ENCODE assay signal across 8 mouse cellular contexts in genomic region chr7:45083300-45083890, GRCm38 (mm10). TPM values are rescaled to one million over a fixed set of nuclear protein-coding genes. Genes with fewer than 3 reads are reported as not detected.
DNase-seq lines count a peak whose midpoint lies in the region; ATAC-seq and TF ChIP-seq lines count a peak whose summit lies in the region.

No protein-coding gene starts in this region.

- no peak for TF ChIP-seq CTCF in hindbrain, postnatal 0 days (IDR thresholded peaks at IDR 0.05; ENCODE audit: low read depth)
- no peak for TF ChIP-seq CTCF in thymus, adult 2 months (IDR thresholded peaks at IDR 0.05; ENCODE audit: borderline replicate concordance, control insufficient read depth, extremely low read depth, insufficient read depth, low read length, poor library complexity)

- no peak overlapping the region for H3K4me2 ChIP-seq in hindbrain, postnatal 0 days (ENCODE audit: low read depth, low read length)
- H3K4me2 ChIP-seq in hindbrain, embryonic 16.5 days (ENCODE audit: low read length): no peak overlapping the region
- H3K4me2 ChIP-seq in limb, embryonic 15.5 days: no peak overlapping the region
- no peak overlapping the region for H3K4me2 ChIP-seq in forebrain, embryonic 15.5 days (replicated peaks)

- H3K27me3 ChIP-seq in hindbrain, postnatal 0 days (ENCODE audit: insufficient read depth, low read length): no peaks in the 10 kb centered on the region
- no peaks in the 10 kb centered on the region for H3K27me3 ChIP-seq in hindbrain, embryonic 16.5 days (replicated peaks; ENCODE audit: control insufficient read depth, insufficient read depth, low read length)
- H3K27me3 ChIP-seq in thymus, adult 2 months (ENCODE audit: control insufficient read depth, insufficient read depth, low read length): no peaks in the 10 kb centered on the region
- no peaks in the 10 kb centered on the region for H3K27me3 ChIP-seq in limb, embryonic 15.5 days
- no peaks in the 10 kb centered on the region for H3K27me3 ChIP-seq in forebrain, embryonic 15.5 days

- peak overlapping the region; percentile 62; the same call in 1 of the 2 replicates for H3K27ac ChIP-seq in hindbrain, postnatal 0 days
- H3K27ac ChIP-seq in hindbrain, embryonic 16.5 days (ENCODE audit: low read depth, low read length): no peak overlapping the region
- peak overlapping the region; percentile 52 for H3K27ac ChIP-seq in thymus, adult 2 months (ENCODE audit: control insufficient read depth, insufficient read depth, low read length)
- H3K27ac ChIP-seq in limb, embryonic 15.5 days: peak overlapping the region; percentile 73
- no peak overlapping the region for H3K27ac ChIP-seq in forebrain, embryonic 15.5 days (replicated peaks)

- TF ChIP-seq POLR2A in thymus, adult 2 months (IDR thresholded peaks at IDR 0.05; ENCODE audit: control insufficient read depth, extremely low read depth, insufficient read depth, low read length, poor library complexity): no peak

- WGBS in hindbrain, postnatal 0 days: 83% methylated on average over 22 of the region's 22 CpGs
- 87% methylated on average over 21 of the region's 22 CpGs for WGBS in hindbrain, embryonic 16.5 days
- WGBS in thymus, adult 2 months: 37% methylated on average over 22 of the region's 22 CpGs
- 76% methylated on average over 22 of the region's 22 CpGs for WGBS in limb, embryonic 15.5 days
- WGBS in forebrain, embryonic 15.5 days: 82% methylated on average over 22 of the region's 22 CpGs

- H3K4me3 ChIP-seq in hindbrain, postnatal 0 days (ENCODE audit: low read length): no peak overlapping the region
- no peak overlapping the region for H3K4me3 ChIP-seq in hindbrain, embryonic 16.5 days (ENCODE audit: low read length)
- peak overlapping the region; percentile 18 for H3K4me3 ChIP-seq in thymus, adult 2 months (ENCODE audit: control insufficient read depth, insufficient read depth, low read length)
- H3K4me3 ChIP-seq in limb, embryonic 15.5 days: no peak overlapping the region
- H3K4me3 ChIP-seq in forebrain, embryonic 15.5 days: no peak overlapping the region

- no peaks in the 10 kb centered on the region for H3K4me1 ChIP-seq in hindbrain, postnatal 0 days (ENCODE audit: insufficient read depth, low read length)
- peaks cover 2% of the 10 kb centered on the region; the same call in 1 of the 2 replicates for H3K4me1 ChIP-seq in hindbrain, embryonic 16.5 days (ENCODE audit: control insufficient read depth, insufficient read depth, low read depth, low read length)
- peaks cover 27% of the 10 kb centered on the region for H3K4me1 ChIP-seq in thymus, adult 2 months (replicated peaks; ENCODE audit: control insufficient read depth, insufficient read depth, low read length)
- H3K4me1 ChIP-seq in limb, embryonic 15.5 days: peaks cover 24% of the 10 kb centered on the region
- H3K4me1 ChIP-seq in forebrain, embryonic 15.5 days: peaks cover 2% of the 10 kb centered on the region; the same call in 1 of the 2 replicates

- H3K36me3 ChIP-seq in hindbrain, postnatal 0 days (ENCODE audit: insufficient read depth, low read length): no peaks in the 10 kb centered on the region
- no peaks in the 10 kb centered on the region for H3K36me3 ChIP-seq in hindbrain, embryonic 16.5 days (ENCODE audit: control insufficient read depth, insufficient read depth, low read length)
- no peaks in the 10 kb centered on the region for H3K36me3 ChIP-seq in thymus, adult 2 months (ENCODE audit: control insufficient read depth, insufficient read depth, low read length)
- peaks cover 63% of the 10 kb centered on the region for H3K36me3 ChIP-seq in limb, embryonic 15.5 days
- peaks cover 8% of the 10 kb centered on the region; the same call in 1 of the 2 replicates for H3K36me3 ChIP-seq in forebrain, embryonic 15.5 days

- H3K9ac ChIP-seq in hindbrain, postnatal 0 days (replicated peaks; ENCODE audit: low read length): no peak overlapping the region
- H3K9ac ChIP-seq in hindbrain, embryonic 16.5 days (ENCODE audit: low read depth, low read length): no peak overlapping the region
- H3K9ac ChIP-seq in limb, embryonic 15.5 days: no peak overlapping the region
- H3K9ac ChIP-seq in forebrain, embryonic 15.5 days (replicated peaks): no peak overlapping the region

- ATAC-seq in hindbrain, postnatal 0 days: no peak
- ATAC-seq in hindbrain, embryonic 16.5 days: no peak
- ATAC-seq in limb, embryonic 15.5 days (ENCODE audit: insufficient number of reproducible peaks, low FRiP score, low TSS enrichment, low read depth): no peak
- ATAC-seq in forebrain, embryonic 15.5 days (replicated peaks): no peak

- H3K9me3 ChIP-seq in hindbrain, postnatal 0 days (ENCODE audit: low read length): no peaks in the 10 kb centered on the region
- H3K9me3 ChIP-seq in hindbrain, embryonic 16.5 days (ENCODE audit: control insufficient read depth, low read length): no peaks in the 10 kb centered on the region
- H3K9me3 ChIP-seq in limb, embryonic 15.5 days: no peaks in the 10 kb centered on the region
- no peaks in the 10 kb centered on the region for H3K9me3 ChIP-seq in forebrain, embryonic 15.5 days

- DNase-seq in hindbrain, postnatal 0 days (ENCODE audit: low spot score): no peak
- peak; percentile 29 for DNase-seq in thymus, adult 2 months
- DNase-seq in thymus, adult 18-20 months: no peak
- peak; percentile 64 for DNase-seq in thymus, postnatal 4 days
- DNase-seq in urinary bladder, postnatal 25 days (ENCODE audit: low spot score): no peak

RNA-seq across cellular contexts. Expression of gene Rcn3, which starts 8.6 kb away (rescaled TPM):
- total RNA-seq in hindbrain, postnatal 0 days (2014; rRNA removed): 42.9 and 45.1 TPM in 2 replicates
- 39.3 and 42.0 TPM in 2 replicates for polyA plus RNA-seq in hindbrain, postnatal 0 days (2015; fragmentation: Nextera tagmentation; extraction: Ambion mirVana)
- 63.3 and 77.3 TPM in 2 replicates for polyA plus RNA-seq in hindbrain, embryonic 16.5 days (2015; fragmentation: Nextera tagmentation; extraction: Ambion mirVana)
- 22.2 and 34.9 TPM in 2 replicates for polyA plus RNA-seq in thymus, adult 2 months (2012; rRNA removed)
- 653 and 714 TPM in 2 replicates for polyA plus RNA-seq in limb, embryonic 15.5 days (2015; fragmentation: Nextera tagmentation; extraction: Ambion mirVana)
- 49.6 and 54.4 TPM in 2 replicates for polyA plus RNA-seq in forebrain, embryonic 15.5 days (2015; fragmentation: Nextera tagmentation; extraction: Ambion mirVana)

RNA-seq across cellular contexts. Expression of gene Fcgrt, which starts 20.3 kb away (rescaled TPM):
- 32.9 and 43.6 TPM in 2 replicates for total RNA-seq in hindbrain, postnatal 0 days (2014; rRNA removed)
- 43.8 and 45.9 TPM in 2 replicates for polyA plus RNA-seq in hindbrain, postnatal 0 days (2015; fragmentation: Nextera tagmentation; extraction: Ambion mirVana)
- polyA plus RNA-seq in hindbrain, embryonic 16.5 days (2015; fragmentation: Nextera tagmentation; extraction: Ambion mirVana): 34.1 and 40.2 TPM in 2 replicates
- 30.8 and 38.9 TPM in 2 replicates for polyA plus RNA-seq in thymus, adult 2 months (2012; rRNA removed)
- polyA plus RNA-seq in limb, embryonic 15.5 days (2015; fragmentation: Nextera tagmentation; extraction: Ambion mirVana): 99.7 and 121 TPM in 2 replicates
- 16.6 and 17.8 TPM in 2 replicates for polyA plus RNA-seq in forebrain, embryonic 15.5 days (2015; fragmentation: Nextera tagmentation; extraction: Ambion mirVana)

RNA-seq across cellular contexts. Expression of gene Prrg2, which starts 20.9 kb away (rescaled TPM):
- 10.5 and 12.4 TPM in 2 replicates for total RNA-seq in hindbrain, postnatal 0 days (2014; rRNA removed)
- 15.3 and 17.2 TPM in 2 replicates for polyA plus RNA-seq in hindbrain, postnatal 0 days (2015; fragmentation: Nextera tagmentation; extraction: Ambion mirVana)
- polyA plus RNA-seq in hindbrain, embryonic 16.5 days (2015; fragmentation: Nextera tagmentation; extraction: Ambion mirVana): 15.7 and 16.7 TPM in 2 replicates
- polyA plus RNA-seq in thymus, adult 2 months (2012; rRNA removed): 32.4 and 40.5 TPM in 2 replicates
- polyA plus RNA-seq in limb, embryonic 15.5 days (2015; fragmentation: Nextera tagmentation; extraction: Ambion mirVana): 23.1 and 25.1 TPM in 2 replicates
- 12.6 and 15.3 TPM in 2 replicates for polyA plus RNA-seq in forebrain, embryonic 15.5 days (2015; fragmentation: Nextera tagmentation; extraction: Ambion mirVana)

RNA-seq across cellular contexts. Expression of gene Nosip, which starts 21.2 kb away (rescaled TPM):
- total RNA-seq in hindbrain, postnatal 0 days (2014; rRNA removed): 72.9 and 83.1 TPM in 2 replicates
- polyA plus RNA-seq in hindbrain, postnatal 0 days (2015; fragmentation: Nextera tagmentation; extraction: Ambion mirVana): 64.5 and 67.4 TPM in 2 replicates
- polyA plus RNA-seq in hindbrain, embryonic 16.5 days (2015; fragmentation: Nextera tagmentation; extraction: Ambion mirVana): 68.8 and 69.0 TPM in 2 replicates
- polyA plus RNA-seq in thymus, adult 2 months (2012; rRNA removed): 159 and 165 TPM in 2 replicates
- 63.0 and 70.3 TPM in 2 replicates for polyA plus RNA-seq in limb, embryonic 15.5 days (2015; fragmentation: Nextera tagmentation; extraction: Ambion mirVana)
- polyA plus RNA-seq in forebrain, embryonic 15.5 days (2015; fragmentation: Nextera tagmentation; extraction: Ambion mirVana): 62.4 and 63.9 TPM in 2 replicates

RNA-seq across cellular contexts. Expression of gene Prr12, which starts 30.7 kb away (rescaled TPM):
- 14.0 and 18.1 TPM in 2 replicates for total RNA-seq in hindbrain, postnatal 0 days (2014; rRNA removed)
- polyA plus RNA-seq in hindbrain, postnatal 0 days (2015; fragmentation: Nextera tagmentation; extraction: Ambion mirVana): 7.5 and 9.2 TPM in 2 replicates
- polyA plus RNA-seq in hindbrain, embryonic 16.5 days (2015; fragmentation: Nextera tagmentation; extraction: Ambion mirVana): 12.8 and 13.4 TPM in 2 replicates
- 32.7 and 43.5 TPM in 2 replicates for polyA plus RNA-seq in thymus, adult 2 months (2012; rRNA removed)
- 9.3 and 11.5 TPM in 2 replicates for polyA plus RNA-seq in limb, embryonic 15.5 days (2015; fragmentation: Nextera tagmentation; extraction: Ambion mirVana)
- polyA plus RNA-seq in forebrain, embryonic 15.5 days (2015; fragmentation: Nextera tagmentation; extraction: Ambion mirVana): 16.0 and 16.1 TPM in 2 replicates

Comparison
In these comparisons a context has a peak if more than half of its experiments do, and no peak if none do; other contexts are left out.
1. DNase-seq: peak in thymus, adult 2 months (single experiment) and thymus, postnatal 4 days (single experiment); none in hindbrain, postnatal 0 days (single experiment), thymus, adult 18-20 months (0 of 2) and urinary bladder, postnatal 25 days (single experiment).
2. H3K27ac ChIP-seq: peak in hindbrain, postnatal 0 days (single experiment), thymus, adult 2 months (single experiment) and limb, embryonic 15.5 days (single experiment); none in hindbrain, embryonic 16.5 days (single experiment) and forebrain, embryonic 15.5 days (single experiment).